Mouse (Mus musculus): ENCODE data around the gene Coro2b.
A peak's percentile ranks its signal among the peaks of the same experiment; 100 is the strongest.

Coro2b gene

DNA sequence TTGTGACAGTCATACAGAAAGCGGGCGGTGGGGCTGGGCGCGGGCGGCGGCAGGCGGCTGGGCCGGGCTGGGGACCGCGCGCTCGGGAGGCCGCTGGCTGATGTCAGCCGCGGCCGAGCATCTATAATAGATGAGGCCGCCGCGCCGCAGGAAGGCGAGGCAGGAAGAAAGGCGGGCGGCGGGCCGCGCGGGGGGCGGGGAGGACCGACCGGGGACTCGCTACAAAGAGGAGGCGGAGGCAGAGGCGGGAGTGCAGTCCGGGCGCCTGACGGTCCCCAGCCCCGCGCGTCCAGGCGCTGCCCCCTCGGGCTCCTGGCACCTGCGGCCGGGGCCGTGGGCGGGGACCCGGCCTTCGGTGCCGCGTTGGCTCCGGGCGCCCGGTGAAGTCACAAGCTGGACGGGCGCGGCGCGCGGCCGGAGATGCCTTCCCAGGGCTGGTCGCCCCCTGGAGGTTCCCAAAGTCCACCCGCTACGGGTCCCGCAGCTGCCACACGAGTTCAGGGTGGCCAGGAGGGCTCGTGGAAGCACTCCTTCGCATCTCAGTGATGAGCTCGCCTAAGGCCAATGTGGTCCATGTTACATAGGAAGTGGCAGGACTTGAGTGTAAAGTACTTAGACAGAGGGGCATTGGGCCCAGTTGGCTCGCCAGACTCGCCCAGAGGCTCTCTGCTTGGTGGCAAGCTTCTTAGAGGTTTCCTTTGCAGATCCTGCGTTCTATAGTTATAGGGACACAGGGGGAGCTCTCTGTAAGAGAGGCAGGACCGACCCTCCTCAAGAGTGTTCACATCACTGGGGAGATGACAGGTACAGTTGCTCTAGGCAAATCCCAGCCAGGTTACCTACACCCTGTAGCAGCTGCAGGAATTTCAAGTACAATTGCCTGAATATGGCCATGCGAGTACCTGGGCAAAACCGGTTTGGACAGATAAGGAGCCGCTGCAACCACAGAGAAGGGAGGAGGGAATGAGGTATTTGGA lies at the start of gene Coro2b:
Gene Coro2b (minus strand): TSS at position 390 of the 977 bp plus-strand sequence.
- DNase-seq (ENCODE audit: low read depth): peak; percentile 54

DNA sequence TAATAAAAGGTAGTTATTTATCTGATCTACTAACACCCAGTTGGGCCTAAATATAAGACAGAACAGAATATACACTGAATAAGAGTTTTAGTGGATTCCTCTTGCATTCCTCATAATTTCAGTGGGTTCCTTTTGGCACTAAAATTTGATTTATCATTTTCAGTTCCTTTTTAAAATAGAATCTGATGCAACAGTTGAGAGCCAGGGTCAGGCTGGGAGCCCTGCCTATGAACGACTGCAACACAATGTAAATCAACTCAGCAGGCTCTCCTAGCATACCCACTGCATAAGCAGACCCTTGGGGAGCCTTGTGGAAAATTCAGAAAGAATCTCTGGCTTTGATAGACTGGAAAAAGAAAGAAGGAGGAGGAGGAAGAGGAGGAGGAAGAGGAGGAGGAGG lies 40.7 kb upstream of the Coro2b start:
- no peak for DNase-seq (ENCODE audit: low read depth)

DNA sequence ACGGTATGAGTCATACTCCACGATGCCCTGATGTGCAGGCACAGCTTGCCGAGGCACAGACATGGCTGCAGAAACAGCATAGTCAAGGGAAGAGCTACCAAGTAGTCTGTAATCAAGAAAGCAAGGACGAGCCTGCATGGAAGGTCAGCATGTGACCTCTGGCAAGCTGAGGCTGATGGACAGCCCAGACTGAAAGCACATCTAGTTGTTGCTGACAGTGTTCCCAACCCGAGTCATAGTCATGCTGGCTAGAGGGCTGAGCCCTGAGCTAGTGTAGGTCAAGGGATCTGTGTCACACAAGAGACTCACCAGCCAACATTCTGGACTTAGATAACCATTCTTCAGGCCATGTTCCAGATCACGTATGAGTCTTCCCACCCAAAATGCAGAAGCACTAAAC lies 32.3 kb upstream of the Coro2b start:
- DNase-seq (ENCODE audit: low read depth): no peak

GRCm38 (mm10) chr9:62567818-62568217 lies 31.0 kb upstream of the Coro2b start:
- DNase-seq (ENCODE audit: low read depth): no peak

- DNase-seq (ENCODE audit: low read depth): no peak
Observed at GRCm38 (mm10) chr9:62562236-62562635, 25.4 kb upstream of the Coro2b start.

GRCm38 (mm10) chr9:62560432-62560831 lies 23.6 kb upstream of the Coro2b start:
- DNase-seq (ENCODE audit: low read depth): no peak

- no peak for DNase-seq (ENCODE audit: low read depth)
Observed at GRCm38 (mm10) chr9:62560006-62560405, 23.2 kb upstream of the Coro2b start.

DNA sequence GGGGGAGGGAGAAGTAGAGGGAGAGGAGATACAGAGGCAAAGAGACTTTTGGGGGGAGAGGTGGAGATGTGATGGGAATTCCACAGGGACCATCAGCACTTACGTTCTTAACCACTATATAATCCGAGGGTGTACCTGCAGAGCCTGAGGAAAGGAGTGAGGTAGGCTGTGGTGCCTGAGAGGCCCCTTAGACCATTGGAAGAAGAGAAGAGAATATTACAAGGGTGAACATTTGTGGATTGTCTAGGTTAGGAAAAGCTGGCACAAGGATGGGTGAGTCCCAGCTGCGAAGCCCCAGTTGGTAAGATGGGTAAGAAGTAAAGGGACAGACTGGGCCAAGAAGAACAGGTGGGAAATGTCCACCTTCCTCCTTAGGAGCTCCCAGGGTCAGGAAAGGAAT lies 22.6 kb upstream of the Coro2b start:
- no peak for DNase-seq (ENCODE audit: low read depth)

- DNase-seq (ENCODE audit: low read depth): no peak
Observed at GRCm38 (mm10) chr9:62558058-62558457, 21.2 kb upstream of the Coro2b start.

GRCm38 (mm10) chr9:62556748-62557147 lies 19.9 kb upstream of the Coro2b start:
- no peak for DNase-seq (ENCODE audit: low read depth)

- peak; percentile 68 for DNase-seq (ENCODE audit: low read depth)
Observed at GRCm38 (mm10) chr9:62555258-62555856, 18.5 kb upstream of the Coro2b start.

GRCm38 (mm10) chr9:62554606-62555005 lies 17.8 kb upstream of the Coro2b start:
- DNase-seq (ENCODE audit: low read depth): no peak

DNA sequence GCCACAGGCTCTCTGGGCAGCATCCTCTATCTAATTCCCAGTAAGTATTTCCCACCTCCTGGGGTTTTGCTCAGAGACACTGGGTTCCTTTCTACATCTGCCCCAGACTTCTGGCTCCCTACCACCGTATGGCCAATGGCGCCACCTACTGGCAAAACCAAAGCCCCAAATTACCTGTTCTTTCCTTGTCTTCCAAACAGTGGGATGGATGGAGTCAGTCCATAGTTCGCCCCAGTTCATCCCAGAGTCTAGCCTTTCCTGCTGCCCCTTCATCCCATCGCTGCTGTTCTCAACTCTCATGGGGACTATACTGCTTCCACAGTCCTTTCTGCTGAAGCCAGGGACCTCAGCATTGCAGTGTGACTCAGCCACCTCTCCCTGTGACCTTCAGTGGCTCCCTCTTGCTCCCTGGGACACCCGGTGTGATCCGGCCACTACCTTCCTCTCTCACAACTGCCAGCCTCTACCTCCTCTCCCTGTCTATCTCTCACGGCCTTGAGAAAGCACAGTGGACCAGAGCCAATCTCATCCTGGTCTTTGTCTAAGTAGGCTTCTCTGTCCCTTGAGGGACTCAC lies 16.6 kb upstream of the Coro2b start:
- DNase-seq (ENCODE audit: low read depth): peak; percentile 68

DNA sequence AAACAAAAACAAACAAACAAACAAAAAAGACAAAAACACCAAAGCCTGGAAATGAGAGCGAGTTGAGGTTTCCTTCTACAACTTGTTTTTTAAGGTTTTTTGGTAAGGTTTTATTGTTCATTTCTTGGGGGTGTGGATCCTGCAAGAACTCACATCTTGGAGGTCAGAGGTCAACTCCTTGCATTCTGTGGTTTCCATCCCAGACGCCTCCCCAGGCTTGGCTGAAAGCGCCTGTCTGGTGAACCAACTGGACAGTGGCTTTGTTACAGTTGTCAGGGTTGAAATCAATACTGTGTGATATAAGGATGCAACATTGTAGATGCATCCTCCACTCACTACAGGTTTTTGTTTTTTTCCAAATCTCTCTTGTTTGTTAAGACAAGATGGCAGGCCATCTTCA lies 14.7 kb upstream of the Coro2b start:
- DNase-seq (ENCODE audit: low read depth): no peak

- DNase-seq (ENCODE audit: low read depth): peak; percentile 81
Observed at GRCm38 (mm10) chr9:62550661-62551093, 13.8 kb upstream of the Coro2b start.

DNA sequence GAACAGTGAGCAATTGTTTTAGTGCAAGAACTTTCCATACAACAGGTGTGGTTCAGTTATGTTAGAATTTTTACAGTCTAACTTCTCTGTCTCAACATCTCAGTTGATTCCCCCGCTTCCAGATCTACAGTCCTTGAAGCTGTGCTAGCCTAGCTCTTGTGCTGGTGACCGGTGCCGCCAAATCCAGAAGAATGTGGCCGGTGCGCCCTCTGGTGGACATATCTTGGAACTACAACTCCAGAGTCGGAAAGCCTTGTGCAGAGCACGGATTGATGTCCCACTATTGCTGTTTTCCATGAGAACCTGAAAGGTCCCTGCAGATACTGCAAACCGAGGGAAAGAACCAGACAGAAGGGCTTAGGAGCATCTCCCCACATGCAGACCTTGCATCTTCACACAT lies 13.0 kb upstream of the Coro2b start:
- peak; percentile 86 for DNase-seq (ENCODE audit: low read depth)

DNA sequence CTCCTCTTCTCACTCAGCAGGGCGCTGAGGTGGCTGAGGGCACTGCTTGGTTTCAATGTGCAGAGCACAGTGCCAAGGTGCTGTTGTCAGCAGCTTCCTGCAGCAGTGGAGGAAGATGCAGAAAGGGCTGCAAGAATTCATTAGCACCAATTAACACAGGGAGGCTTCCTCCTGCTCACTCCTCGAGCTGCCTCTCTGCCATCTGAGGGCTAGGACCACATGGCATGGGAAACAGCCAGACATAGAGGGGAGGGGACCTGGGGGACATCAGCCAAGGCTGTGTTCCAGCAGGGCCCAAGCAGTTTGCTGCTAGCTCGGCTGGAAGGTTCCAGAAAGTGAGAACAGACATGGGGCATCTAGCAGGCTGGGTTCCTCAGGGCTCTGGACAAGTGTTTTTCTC lies 10.6 kb upstream of the Coro2b start:
- DNase-seq (ENCODE audit: low read depth): no peak

DNA sequence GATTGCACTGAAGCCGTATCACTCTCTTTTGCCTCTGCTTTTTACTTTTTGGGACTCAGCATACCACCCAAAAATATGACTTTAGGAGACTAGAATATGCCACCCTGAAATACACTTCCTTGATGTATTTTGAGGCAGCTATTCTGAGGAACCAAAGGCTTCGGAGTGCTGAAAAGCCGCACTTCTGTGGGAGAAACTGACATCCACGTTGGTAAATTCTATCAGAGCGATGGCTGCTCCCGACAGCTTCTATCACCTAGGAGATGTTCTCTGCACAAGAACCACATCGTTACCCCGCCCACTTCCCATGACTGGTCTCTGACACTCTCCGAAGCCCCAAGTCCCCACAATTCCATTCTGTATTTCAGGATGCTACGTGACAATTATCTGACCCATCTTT lies 8.0 kb upstream of the Coro2b start:
- no peak for DNase-seq (ENCODE audit: low read depth)

DNA sequence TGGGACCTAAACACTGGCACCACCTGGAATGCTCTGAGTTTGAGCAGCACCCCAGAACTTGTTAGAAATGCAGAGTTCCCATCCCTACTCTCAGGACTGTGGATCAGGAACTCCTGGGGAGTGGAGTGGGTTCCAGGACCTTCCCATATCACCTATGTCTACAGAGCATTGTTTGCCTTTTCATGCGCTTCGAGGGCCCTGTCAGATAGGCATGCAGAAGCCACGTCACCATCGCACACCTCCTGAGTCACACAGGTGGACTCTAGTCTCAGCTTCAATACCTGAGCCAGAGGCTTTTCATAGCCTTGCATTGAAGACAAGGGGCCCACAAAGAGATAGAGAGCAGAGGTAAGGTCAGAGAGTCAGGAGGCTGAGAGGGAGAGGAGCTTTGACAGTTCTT lies 7.0 kb upstream of the Coro2b start:
- no peak for DNase-seq (ENCODE audit: low read depth)

- DNase-seq (ENCODE audit: low read depth): no peak
Observed at GRCm38 (mm10) chr9:62541606-62542005, 4.8 kb upstream of the Coro2b start.

GRCm38 (mm10) chr9:62541182-62541581 lies 4.3 kb upstream of the Coro2b start:
- DNase-seq (ENCODE audit: low read depth): no peak

- DNase-seq (ENCODE audit: low read depth): no peak
Observed at GRCm38 (mm10) chr9:62540736-62541135, 3.9 kb upstream of the Coro2b start.

DNA sequence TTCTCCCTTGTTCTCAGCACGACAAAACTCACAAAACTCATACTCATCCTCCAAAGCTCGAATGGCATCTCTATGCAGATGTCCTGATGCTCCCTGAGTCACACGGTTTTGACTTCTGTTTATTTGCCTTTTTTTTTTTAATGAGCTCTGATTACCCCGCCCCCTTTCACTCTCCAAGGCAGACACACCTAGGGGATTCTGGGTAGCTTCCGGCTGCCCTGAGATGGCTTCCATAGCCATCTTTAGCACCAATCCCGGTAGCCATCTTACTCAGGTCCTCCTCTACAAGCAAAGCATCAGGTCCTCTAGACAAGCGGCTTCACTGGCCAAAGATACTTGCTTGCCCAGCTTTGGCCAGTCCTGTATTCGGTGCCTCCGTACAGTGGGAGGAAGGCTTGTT lies 3.3 kb upstream of the Coro2b start:
- DNase-seq (ENCODE audit: low read depth): no peak

Measured in naive thymus-derived CD4-positive, alpha-beta T cell, adult 2 months (primary cell).